Mouse (Mus musculus) left cerebral cortex, adult 2 months (tissue): ENCODE results near the gene Sox6. TPM values are rescaled to one million over a fixed set of nuclear protein-coding genes. Genes with fewer than 3 reads are reported as not detected.

ENCODE experiments used
- DNase-seq, 2 experiments: peaks; one replicate each; pipeline ENCODE4 v3.0.0; 2021 to 2022; ENCODE audit warnings: low spot score in 2 of 2, mixed read lengths in 1 of 2; ENCODE audit errors: extremely low spot score in 1 of 2
- H3K27ac ChIP-seq: fragments of 200-600 bp; 2 replicates; pipeline ENCODE4 v1.8.1; 2022
- H3K4me3 ChIP-seq: fragments of 200-600 bp; 2 replicates; pipeline ENCODE4 v1.8.1; 2022
- CTCF ChIP-seq: fragments of 200-600 bp; IDR thresholded peaks from 2 replicates; pipeline ENCODE4 v1.8.1; 2022; ENCODE audit warnings: antibody characterized with exemption, mild to moderate bottlenecking, moderate library complexity
- intact Hi-C: fragments of 180-260 bp; cut with DNase I; formaldehyde crosslinking; loops from one replicate; pipeline ENCODE4 v1.15.1; 2025
- total RNA-seq, 2 experiments: library from RNA; stranded (reverse); gene quantifications; 2 replicates each; pipeline ENCODE4 v1.2.3; 2021

Sox6 gene
- total RNA-seq, 2 experiments from 2014 or later, result 29.7 to 32.7 TPM

- intact Hi-C loops, result no loop called here
- TF ChIP-seq CTCF, result no peak
Observed at GRCm38 (mm10) chr7:115844431-115844830, 194.2 kb downstream of the Sox6 start.

GRCm38 (mm10) chr7:115842251-115842650, 196.3 kb downstream of the Sox6 start:
- Histone ChIP-seq H3K27ac (no peak overlapping the region), H3K4me3 (no peak overlapping the region)
- intact Hi-C loops, result no loop called here
- no peak for TF ChIP-seq CTCF
- no peak for DNase-seq

More at GRCm38 (mm10) chr7:115844431-115844830, 194.2 kb downstream of the Sox6 start:
- no peak for DNase-seq
- Histone ChIP-seq H3K27ac (no peak overlapping the region), H3K4me3 (no peak overlapping the region)

DNA sequence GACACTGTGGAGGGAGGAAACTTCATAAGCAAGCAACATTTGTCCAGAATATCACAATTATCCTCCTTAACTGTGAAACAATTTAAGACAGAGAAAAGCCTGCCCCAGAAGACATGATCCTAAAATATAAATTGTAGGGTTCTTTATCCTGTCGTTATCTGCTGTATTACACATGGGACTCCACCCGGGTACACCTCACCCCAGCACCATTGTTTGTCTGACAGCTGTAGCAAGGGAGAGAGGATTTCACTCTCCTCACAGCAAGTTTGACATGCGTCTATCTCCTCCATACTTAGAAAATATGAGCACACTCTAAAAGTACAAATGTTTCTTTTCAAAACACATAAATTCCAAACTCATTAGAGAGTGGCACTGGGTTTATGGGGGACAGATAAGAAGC, 198.0 kb downstream of the Sox6 start:
- H3K27ac ChIP-seq, result no peak overlapping the region
- intact Hi-C loops, result no loop called here
- H3K4me3 ChIP-seq, result no peak overlapping the region
- TF ChIP-seq CTCF, result no peak
- no peak for DNase-seq

DNA sequence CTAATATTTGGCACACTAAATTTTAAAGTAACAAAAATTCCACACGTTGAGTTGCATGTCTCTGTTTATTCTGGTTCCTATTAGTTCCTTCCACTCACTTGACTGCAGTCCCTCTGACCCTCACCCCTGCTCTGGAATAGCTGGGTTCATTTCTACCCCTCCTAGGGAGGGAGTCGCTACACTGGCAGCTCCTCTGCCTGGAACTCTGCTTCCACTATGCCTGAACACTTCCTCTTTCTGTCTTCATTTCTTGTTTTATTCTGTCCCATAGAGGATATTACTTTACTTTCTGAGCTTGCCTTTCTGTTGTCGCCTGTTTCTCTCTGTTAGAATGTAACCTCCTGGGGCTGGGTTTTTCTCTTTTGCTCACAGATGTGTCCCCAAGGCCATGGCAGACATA, 203.6 kb downstream of the Sox6 start:
- no peak for DNase-seq
- TF ChIP-seq CTCF, result no peak
- intact Hi-C loops, result no loop called here
- no peak overlapping the region for H3K27ac ChIP-seq
- no peak overlapping the region for H3K4me3 ChIP-seq

DNA sequence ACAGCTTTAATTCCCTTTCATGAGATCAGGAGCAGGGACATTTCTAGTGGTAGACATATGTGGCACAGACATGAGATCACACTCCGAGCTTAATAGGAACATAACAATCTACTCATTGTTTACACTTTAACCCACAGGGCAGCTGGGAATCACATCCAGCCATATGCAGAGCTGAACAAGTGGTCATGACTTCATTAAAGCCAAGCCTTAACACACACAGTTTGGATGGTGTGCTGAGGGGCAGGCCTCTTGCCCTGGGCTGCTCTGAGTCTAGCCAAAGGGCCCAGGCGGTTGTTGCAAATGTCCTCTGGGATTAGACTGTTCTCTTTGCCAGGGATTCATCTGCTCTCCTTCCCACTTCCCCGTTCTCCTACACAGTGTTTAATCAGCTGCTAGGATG, 204.9 kb downstream of the Sox6 start:
- TF ChIP-seq CTCF, result no peak

GRCm38 (mm10) chr7:115830938-115831873, 207.4 kb downstream of the Sox6 start:
- no peak for DNase-seq
- Histone ChIP-seq H3K27ac (no peak overlapping the region), H3K4me3 (no peak overlapping the region)
- TF ChIP-seq CTCF, result no peak
- intact Hi-C loops, result no loop called here

More for the DNA sequence above, 204.9 kb downstream of the Sox6 start:
- no peak overlapping the region for H3K4me3 ChIP-seq
- intact Hi-C loops, result no loop called here
- no peak overlapping the region for H3K27ac ChIP-seq
- DNase-seq, result no peak

DNA sequence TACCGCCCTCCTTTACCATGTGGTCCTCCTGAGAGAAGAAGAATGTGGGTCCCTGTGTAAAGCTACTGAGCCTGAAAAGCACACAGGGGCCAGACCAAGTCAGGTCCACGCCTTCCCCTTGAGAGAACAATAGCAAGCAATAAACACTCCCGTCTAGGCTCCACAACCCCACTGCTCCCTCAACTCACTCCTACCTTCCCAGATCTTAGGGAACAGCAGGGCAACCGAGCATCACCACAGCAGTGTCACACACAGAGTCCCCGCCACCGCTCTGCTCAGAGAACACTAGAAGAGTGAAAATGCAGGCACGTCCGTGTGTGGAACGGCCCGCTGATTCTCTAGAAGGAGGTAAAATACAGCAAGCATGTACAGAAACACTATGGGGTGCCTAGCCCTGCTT, 208.2 kb downstream of the Sox6 start:
- no peak for DNase-seq
- intact Hi-C loops, result no loop called here
- no peak for TF ChIP-seq CTCF
- Histone ChIP-seq H3K4me3 (no peak overlapping the region), H3K27ac (no peak overlapping the region)

- DNase-seq, result no peak
- no peak for TF ChIP-seq CTCF
- intact Hi-C loops, result loop anchor here (5.0 kb wide), 1 partner anchor 203 kb away; no protein-coding TSS in a partner anchor
- H3K27ac ChIP-seq, result no peak overlapping the region
- H3K4me3 ChIP-seq, result no peak overlapping the region
Observed at GRCm38 (mm10) chr7:115829756-115830155, 208.8 kb downstream of the Sox6 start.

DNA sequence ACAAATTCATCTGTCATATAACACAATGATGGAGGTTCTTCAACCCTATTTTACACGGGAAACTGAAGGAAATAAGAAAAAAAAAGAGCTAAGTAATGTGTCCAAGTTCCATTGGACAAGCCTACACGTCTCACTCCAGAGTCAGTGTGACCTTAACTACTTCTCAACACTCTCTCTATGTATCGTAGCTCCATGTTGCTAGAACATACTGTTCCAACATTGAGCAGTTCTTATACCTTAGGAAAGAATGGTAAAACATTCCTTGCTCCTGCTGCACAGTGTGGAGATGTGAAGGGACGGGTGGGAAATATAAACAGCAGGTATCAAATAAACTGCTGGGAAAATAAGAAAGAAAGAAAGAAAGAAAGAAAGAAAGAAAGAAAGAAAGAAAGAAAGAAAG, 209.3 kb downstream of the Sox6 start:
- Histone ChIP-seq H3K27ac (no peak overlapping the region), H3K4me3 (no peak overlapping the region)
- no peak for TF ChIP-seq CTCF
- no peak for DNase-seq
- intact Hi-C loops, result loop anchor here (5.0 kb wide), 1 partner anchor 203 kb away; no protein-coding TSS in a partner anchor

GRCm38 (mm10) chr7:115825295-115825694, 213.3 kb downstream of the Sox6 start:
- no peak for TF ChIP-seq CTCF
- no peak overlapping the region; the same call in 1 of the 2 replicates for H3K27ac ChIP-seq
- intact Hi-C loops, result loop anchor here (5.0 kb wide), 1 partner anchor 207 kb away; no protein-coding TSS in a partner anchor
- no peak for DNase-seq
- no peak overlapping the region for H3K4me3 ChIP-seq

GRCm38 (mm10) chr7:115824621-115825256, 213.9 kb downstream of the Sox6 start:
- no peak for DNase-seq
- H3K27ac ChIP-seq, result no peak overlapping the region

GRCm38 (mm10) chr7:115819136-115819535, 219.5 kb downstream of the Sox6 start:
- no peak overlapping the region for H3K4me3 ChIP-seq
- DNase-seq, result no peak
- no peak for TF ChIP-seq CTCF
- no peak overlapping the region for H3K27ac ChIP-seq
- intact Hi-C loops, result no loop called here

More at GRCm38 (mm10) chr7:115824621-115825256, 213.9 kb downstream of the Sox6 start:
- intact Hi-C loops, result loop anchor here (5.0 kb wide), 1 partner anchor 208 kb away; no protein-coding TSS in a partner anchor
- no peak; the same call in 1 of the 2 replicates for TF ChIP-seq CTCF
- H3K4me3 ChIP-seq, result no peak overlapping the region
